Mouse (Mus musculus) kidney, postnatal 0 days (tissue): ENCODE data around the gene Dnajc7. TPM values are rescaled to one million over a fixed set of nuclear protein-coding genes. Genes with fewer than 3 reads are reported as not detected.
"Not testable (repeated sequence)": the region's sequence is repeated elsewhere in the genome, so short reads cannot be mapped to it uniquely, and the experiment has no call there.

Source experiments
- ATAC-seq: fragments of 200-750 bp; cut with Nextera tagmentation; replicated peaks from 2 replicates; pipeline ENCODE4 v1.8.0; 2017; ENCODE audit warnings: low read depth, moderate number of reproducible peaks, moderate TSS enrichment, moderate library complexity; ENCODE audit not compliant: low FRiP score
- DNase-seq: peaks from one replicate; pipeline ENCODE4 v3.0.0-alpha.2; 2016; ENCODE audit warnings: low spot score
- H3K27ac ChIP-seq: fragments of 300-500 bp; sonication (generic); 2 replicates; pipeline ENCODE4 v1.5.1; 2014; ENCODE audit warnings: mild to moderate bottlenecking
- H3K27me3 ChIP-seq: fragments of 300-500 bp; sonication (generic); 2 replicates; pipeline ENCODE4 v1.6.1; 2014; ENCODE audit warnings: low read length, mixed read lengths; ENCODE audit not compliant: insufficient read depth
- H3K36me3 ChIP-seq: fragments of 300-500 bp; sonication (generic); 2 replicates; pipeline ENCODE4 v1.6.1; 2014; ENCODE audit warnings: low read length, mixed read lengths; ENCODE audit not compliant: insufficient read depth
- H3K4me1 ChIP-seq: fragments of 300-500 bp; sonication (generic); replicated peaks from 2 replicates; pipeline ENCODE4 v1.6.1; 2014; ENCODE audit warnings: antibody characterized with exemption, low read length, mixed read lengths; ENCODE audit not compliant: insufficient read depth
- H3K4me2 ChIP-seq: fragments of 300-500 bp; sonication (generic); 2 replicates; pipeline ENCODE4 v1.6.1; 2014; ENCODE audit warnings: mild to moderate bottlenecking, low read length, moderate library complexity, mixed read lengths
- H3K4me3 ChIP-seq: fragments of 300-500 bp; sonication (generic); replicated peaks from 2 replicates; pipeline ENCODE4 v1.5.1; 2014; ENCODE audit warnings: low read depth, low read length
- H3K9ac ChIP-seq: fragments of 300-500 bp; sonication (generic); 2 replicates; pipeline ENCODE4 v1.6.1; 2014; ENCODE audit warnings: low read depth, low read length
- H3K9me3 ChIP-seq: fragments of 300-500 bp; sonication (generic); replicated peaks from 2 replicates; pipeline ENCODE4 v1.6.1; 2016; ENCODE audit warnings: low read length, inconsistent platforms, mixed read lengths
- CTCF ChIP-seq: IDR thresholded peaks from 2 replicates; pipeline ENCODE4 v1.5.1; 2016; ENCODE audit warnings: antibody characterized with exemption, low read depth, mild to moderate bottlenecking, moderate library complexity
- WGBS: fragments of 180-500 bp; shearing (Covaris S2); extraction: QIAGEN DNeasy Blood & Tissue Kit; methylation state at CpG from one replicate; pipeline ENCODE4 v1.1.7; 2014; 5-methylcytosine and 5-hydroxymethylcytosine counted together
- polyA plus RNA-seq: library from polyadenylated mRNA; unstranded; fragments of >200 nt; fragmentation: Nextera tagmentation; extraction: Ambion mirVana; gene quantifications from 2 replicates; pipeline ENCODE4 v1.2.1, GENCODE M21; 2015

Dnajc7 gene
- polyA plus RNA-seq, 1 experiment from 2014 or later: 142 TPM

- TF ChIP-seq CTCF: no peak
- peak within 1 kb of the TSS; percentile 87 for H3K4me2 ChIP-seq
- H3K4me3 ChIP-seq: peak within 1 kb of the TSS; percentile 77
- peak; percentile 58 for ATAC-seq
- DNase-seq: peak; percentile 87
- peak within 1 kb of the TSS; percentile 90 for H3K9ac ChIP-seq
- peak within 1 kb of the TSS; percentile 93 for H3K27ac ChIP-seq
- WGBS: under 1% methylated on average over 36 of the region's 36 CpGs
- H3K27me3 ChIP-seq: no peaks in the 10 kb centered on the region
- no peaks in the 10 kb centered on the region for H3K9me3 ChIP-seq
- 0 out of 2 replicates have a peak, but pooled peaks cover 4% of the 10 kb centered on the region for H3K36me3 ChIP-seq
- peaks cover 9% of the 10 kb centered on the region; the same call in 1 of the 2 replicates for H3K4me1 ChIP-seq
Observed at GRCm38 (mm10) chr11:100618761-100619484, 1.0 kb downstream of the Dnajc7 start, which contains the start of gene Nkiras2. TSS of gene Nkiras2 (plus strand) at chr11:100619244.

- TF ChIP-seq CTCF: no peak
- Histone ChIP-seq H3K27me3 (no peaks in the 10 kb centered on the region), H3K36me3 (0 out of 2 replicates have a peak, but pooled peaks cover 4% of the 10 kb centered on the region), H3K4me1 (peaks cover 9% of the 10 kb centered on the region; the same call in 1 of the 2 replicates), H3K9me3 (no peaks in the 10 kb centered on the region), H3K27ac (no peak overlapping the region), H3K4me3 (peak overlapping the region; percentile 77; the same call in 1 of the 2 replicates), H3K4me2 (peak overlapping the region; percentile 87; the same call in 1 of the 2 replicates), H3K9ac (no peak overlapping the region)
- 76% methylated on average over 4 of the region's 4 CpGs for WGBS
- DNase-seq: no peak
- ATAC-seq: no peak
Observed at GRCm38 (mm10) chr11:100617480-100617879, 2.5 kb downstream of the Dnajc7 start.

- ATAC-seq, DNase-seq, H3K36me3 ChIP-seq, H3K4me3 ChIP-seq, H3K9me3 ChIP-seq, H3K4me2 ChIP-seq, H3K4me1 ChIP-seq, H3K27me3 ChIP-seq, H3K27ac ChIP-seq, H3K9ac ChIP-seq: not testable (repeated sequence)
- 86% methylated on average over 7 of the region's 7 CpGs for WGBS
Observed at GRCm38 (mm10) chr11:100616836-100617235, 3.1 kb downstream of the Dnajc7 start.

- H3K9me3 ChIP-seq: no peaks in the 10 kb centered on the region
- H3K9ac ChIP-seq: no peak overlapping the region
- ATAC-seq: no peak
- no peak for TF ChIP-seq CTCF
- H3K4me1 ChIP-seq: peaks cover 9% of the 10 kb centered on the region; the same call in 1 of the 2 replicates
- no peaks in the 10 kb centered on the region for H3K27me3 ChIP-seq
- H3K36me3 ChIP-seq: 0 out of 2 replicates have a peak, but pooled peaks cover 4% of the 10 kb centered on the region
- H3K4me2 ChIP-seq: no peak overlapping the region
- WGBS: 89% methylated on average over 5 of the region's 5 CpGs
- no peak overlapping the region for H3K27ac ChIP-seq
- DNase-seq: no peak
- no peak overlapping the region for H3K4me3 ChIP-seq
Observed at GRCm38 (mm10) chr11:100616332-100616731, 3.6 kb downstream of the Dnajc7 start.

GRCm38 (mm10) chr11:100613241-100613640 is 6.7 kb downstream of the Dnajc7 start:
- WGBS: 92% methylated on average over 3 of the region's 3 CpGs
- Histone ChIP-seq H3K4me3 (no peak overlapping the region), H3K4me2 (no peak overlapping the region), H3K36me3 (0 out of 2 replicates have a peak, but pooled peaks cover 7% of the 10 kb centered on the region), H3K27ac (no peak overlapping the region), H3K9ac (no peak overlapping the region), H3K27me3 (no peaks in the 10 kb centered on the region), H3K4me1 (peaks cover 21% of the 10 kb centered on the region), H3K9me3 (no peaks in the 10 kb centered on the region)
- ATAC-seq: no peak
- DNase-seq: peak; percentile 57
- TF ChIP-seq CTCF: no peak

- TF ChIP-seq CTCF: peak; percentile 12; the same call in 1 of the 2 replicates
- H3K4me2 ChIP-seq: no peak overlapping the region
- H3K9ac ChIP-seq: no peak overlapping the region
- 77% methylated on average over 6 of the region's 6 CpGs for WGBS
- ATAC-seq (no peak), DNase-seq (no peak)
- H3K4me3 ChIP-seq: no peak overlapping the region
- H3K9me3 ChIP-seq: no peaks in the 10 kb centered on the region
- H3K27me3 ChIP-seq: no peaks in the 10 kb centered on the region
- 0 out of 2 replicates have a peak, but pooled peaks cover 9% of the 10 kb centered on the region for H3K36me3 ChIP-seq
- H3K4me1 ChIP-seq: peaks cover 13% of the 10 kb centered on the region; the same call in 1 of the 2 replicates
- H3K27ac ChIP-seq: no peak overlapping the region
Observed at GRCm38 (mm10) chr11:100611627-100612026, 8.3 kb downstream of the Dnajc7 start.
